Mouse (Mus musculus): ENCODE data around the gene E2f8.

Gene E2f8

GRCm38 (mm10) chr7:48894763-48895162 is 13.4 kb upstream of the E2f8 start:
- in situ Hi-C loops (cut with MboI; ENCODE audit: unreplicated experiment in 2 of 2): loop anchor here (5.0 to 25.0 kb wide), 4 partner anchors 38 to 893 kb away; partner anchors contain the start of gene Prmt3 (in 1 of the 2)

- in situ Hi-C loops (cut with MboI; ENCODE audit: unreplicated experiment in 2 of 2): loop anchor here (5.0 to 25.0 kb wide), 4 partner anchors 38 to 893 kb away; partner anchors contain the start of gene Prmt3 (in 1 of the 2)
These were observed 12.8 kb upstream of the E2f8 start for GRCm38 (mm10) chr7:48894152-48894551.

GRCm38 (mm10) chr7:48893093-48893492 is 11.7 kb upstream of the E2f8 start:
- in situ Hi-C loops (cut with MboI; ENCODE audit: unreplicated experiment in 2 of 2): loop anchor here (5.0 to 25.0 kb wide), 4 partner anchors 39 to 894 kb away; partner anchors contain the start of gene Prmt3 (in 1 of the 2)

- in situ Hi-C loops (cut with MboI; ENCODE audit: unreplicated experiment in 2 of 2): loop anchor here (5.0 to 25.0 kb wide), 4 partner anchors 41 to 896 kb away; partner anchors contain the start of gene Prmt3 (in 1 of the 2)
These were observed 9.6 kb upstream of the E2f8 start for GRCm38 (mm10) chr7:48891029-48891428.

DNA sequence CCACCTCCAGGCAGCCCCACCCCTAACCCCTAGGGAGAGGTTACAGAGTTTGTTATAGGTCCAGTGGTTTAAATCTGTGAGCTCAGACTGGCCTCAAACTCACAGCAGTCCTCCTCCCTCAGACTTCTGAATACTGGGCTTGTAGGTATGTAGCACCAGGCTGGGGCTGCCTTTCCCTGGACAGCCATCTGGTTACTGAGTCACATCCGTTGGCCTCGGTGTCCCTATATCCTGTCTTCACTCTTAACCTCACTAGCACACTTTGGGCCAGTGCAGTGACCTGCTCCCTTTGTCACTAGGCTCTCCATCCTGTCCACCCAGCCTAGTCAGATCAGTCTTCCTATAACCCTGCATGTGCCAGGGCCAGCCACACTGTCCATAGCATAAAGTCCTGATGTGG is 7.4 kb upstream of the E2f8 start:
- in situ Hi-C loops (cut with MboI; ENCODE audit: unreplicated experiment in 2 of 2): loop anchor here (5.0 to 25.0 kb wide), 2 partner anchors 101 to 899 kb away; partner anchors contain the start of genes Prmt3 (in 1 of the 2) and Zdhhc13 (in 1 of the 2)

- in situ Hi-C loops (cut with MboI; ENCODE audit: unreplicated experiment in 2 of 2): loop anchor here (5.0 to 25.0 kb wide), 2 partner anchors 101 to 899 kb away; partner anchors contain the start of genes Prmt3 (in 1 of the 2) and Zdhhc13 (in 1 of the 2)
These were observed 6.6 kb upstream of the E2f8 start for GRCm38 (mm10) chr7:48887973-48888372.

DNA sequence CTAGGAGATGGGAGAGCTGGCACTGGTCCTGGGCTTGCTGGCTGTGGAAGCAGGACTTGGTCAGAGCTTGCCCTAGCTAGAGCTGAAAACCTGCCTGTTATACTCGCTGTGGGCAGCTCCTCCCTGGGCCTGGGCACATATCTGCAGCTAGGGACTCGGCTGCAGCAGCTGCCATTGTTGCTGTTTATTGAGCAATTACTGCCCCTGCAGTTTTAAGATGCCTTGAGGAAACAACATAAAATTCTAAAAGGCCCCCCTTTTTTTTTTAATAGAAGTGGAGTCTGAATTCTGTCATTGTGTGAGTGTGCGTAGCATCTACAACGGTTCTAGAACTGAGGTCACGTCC is 2.8 kb upstream of the E2f8 start:
- in situ Hi-C loops (cut with MboI; ENCODE audit: unreplicated experiment in 2 of 2): loop anchor here in 1 of 2 experiments (25.0 kb wide), 1 partner anchor 903 kb away; the partner anchor contains the start of gene Prmt3

DNA sequence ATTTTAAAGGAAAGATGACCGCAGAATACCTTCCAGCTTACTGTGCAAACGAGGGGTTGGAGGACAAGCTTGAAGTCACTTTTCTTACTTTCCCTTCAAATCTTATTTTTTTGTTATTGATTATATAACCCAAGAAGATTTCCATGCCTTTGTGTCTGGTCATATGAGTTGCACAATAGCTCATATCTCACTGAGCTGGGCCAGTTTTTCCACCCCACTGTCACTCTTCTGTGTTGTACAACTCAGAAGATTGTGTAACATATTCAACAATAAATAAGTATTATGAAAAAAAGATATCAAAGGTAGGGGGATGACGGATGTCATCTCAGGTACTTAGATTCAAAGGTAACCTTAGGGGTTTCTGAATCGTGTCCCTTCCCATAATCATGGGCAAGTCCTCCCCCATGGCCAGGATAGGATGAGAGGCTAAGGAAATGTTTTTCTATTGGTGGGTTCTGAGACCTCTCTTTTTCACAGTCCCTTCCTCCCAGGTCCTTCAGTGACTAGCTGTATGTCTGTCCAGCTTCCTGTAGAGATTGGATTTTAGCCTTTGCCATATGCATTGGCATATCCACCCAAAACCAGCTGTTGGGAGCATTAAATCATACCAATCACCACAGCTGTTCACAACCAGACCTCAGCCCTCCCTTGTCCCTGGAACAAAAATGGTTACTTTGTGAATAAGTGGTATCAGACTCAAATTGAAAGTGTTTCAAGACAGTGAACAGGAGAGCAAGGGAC is 2.3 kb upstream of the E2f8 start:
- in situ Hi-C loops (cut with MboI; ENCODE audit: unreplicated experiment in 2 of 2): loop anchor here in 1 of 2 experiments (25.0 kb wide), 1 partner anchor 904 kb away; the partner anchor contains the start of gene Prmt3

DNA sequence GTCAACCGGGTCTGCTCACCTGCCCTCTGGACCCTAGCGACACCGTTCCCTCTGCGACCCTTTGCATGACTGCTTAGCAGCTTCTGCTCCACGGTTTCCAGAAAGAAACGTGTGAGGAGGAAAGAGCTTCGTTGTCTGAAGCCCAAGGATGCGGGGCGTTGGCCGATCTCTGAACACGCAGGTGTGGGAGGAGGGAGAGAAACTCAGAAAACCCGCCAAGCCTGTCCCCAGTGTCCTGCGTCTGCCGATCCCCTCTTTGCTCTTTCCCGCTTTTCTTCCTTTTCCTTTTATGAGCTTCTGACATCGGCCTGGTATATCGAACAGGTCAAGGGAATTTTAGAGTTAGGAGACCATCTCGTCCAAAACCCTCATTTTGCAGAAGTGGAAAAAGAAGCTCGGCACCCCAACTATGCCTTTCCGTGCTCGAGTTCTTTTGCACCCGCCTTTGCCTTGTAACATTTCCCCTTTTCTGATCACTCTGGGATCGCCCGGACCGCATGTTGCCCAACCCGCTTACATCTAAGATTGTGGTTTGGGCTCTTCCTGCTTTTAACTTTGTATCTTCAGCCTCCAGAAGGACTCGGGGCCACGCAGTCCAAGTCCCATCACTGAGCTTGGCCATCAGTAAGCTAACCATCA is 694 bp upstream of the E2f8 start:
- in situ Hi-C loops (cut with MboI; ENCODE audit: unreplicated experiment in 2 of 2): loop anchor here in 1 of 2 experiments (25.0 kb wide), 1 partner anchor 905 kb away; the partner anchor contains the start of gene Prmt3

- in situ Hi-C loops (cut with MboI; ENCODE audit: unreplicated experiment in 2 of 2): loop anchor here in 1 of 2 experiments (25.0 kb wide), 1 partner anchor 906 kb away; the partner anchor contains the start of gene Prmt3
These were observed 560 bp downstream of the E2f8 start for GRCm38 (mm10) chr7:48880591-48881481.

- in situ Hi-C loops (cut with MboI; ENCODE audit: unreplicated experiment in 2 of 2): loop anchor here in 1 of 2 experiments (5.0 to 25.0 kb wide), 3 partner anchors 87 to 908 kb away; partner anchors contain the start of gene Prmt3
These were observed 1.8 kb downstream of the E2f8 start for GRCm38 (mm10) chr7:48879574-48879973.

- in situ Hi-C loops (cut with MboI; ENCODE audit: unreplicated experiment in 2 of 2): loop anchor here in 1 of 2 experiments (5.0 to 25.0 kb wide), 3 partner anchors 86 to 909 kb away; partner anchors contain the start of gene Prmt3
These were observed 3.5 kb downstream of the E2f8 start for GRCm38 (mm10) chr7:48877786-48878390.

DNA sequence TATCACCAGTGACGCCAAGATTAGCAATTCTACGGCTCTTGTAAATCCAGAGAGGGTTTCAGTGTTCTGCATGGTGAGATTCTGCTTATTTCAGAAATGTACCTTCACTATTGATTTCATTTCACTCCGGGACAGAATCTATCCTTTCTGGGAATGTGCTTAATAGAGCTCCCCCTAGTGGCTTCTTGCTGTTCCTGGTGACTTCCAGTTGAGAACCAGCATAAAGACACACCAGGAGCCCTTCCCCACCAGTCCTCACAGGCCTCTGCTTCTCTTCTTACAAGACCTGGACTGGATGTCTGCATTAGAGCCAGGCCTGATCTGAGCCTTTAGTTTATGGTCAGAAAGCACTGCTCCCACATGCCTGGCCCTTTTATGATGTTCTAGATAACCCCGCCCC is 4.9 kb downstream of the E2f8 start:
- in situ Hi-C loops (cut with MboI; ENCODE audit: unreplicated experiment in 2 of 2): loop anchor here in 1 of 2 experiments (5.0 to 25.0 kb wide), 3 partner anchors 84 to 911 kb away; partner anchors contain the start of gene Prmt3

DNA sequence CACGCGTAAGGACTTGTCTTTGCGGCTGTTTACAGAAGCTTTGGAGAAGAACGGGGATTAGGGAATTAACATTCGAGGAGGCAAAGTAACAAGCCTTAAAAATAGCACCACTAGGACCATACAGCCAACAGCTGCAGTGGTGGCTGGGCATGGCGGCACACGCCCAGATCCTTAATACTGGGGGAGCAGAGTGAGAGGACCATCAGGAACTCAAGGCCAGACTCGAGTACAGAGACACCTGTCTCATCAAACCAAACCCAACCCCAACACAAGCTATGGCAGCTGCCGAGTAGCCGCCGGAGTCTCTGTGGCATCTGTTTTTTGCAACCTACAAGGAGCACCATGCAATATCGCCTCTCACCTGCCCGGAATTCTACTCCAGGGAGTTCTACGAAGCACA is 6.3 kb downstream of the E2f8 start:
- in situ Hi-C loops (cut with MboI; ENCODE audit: unreplicated experiment in 2 of 2): loop anchor here in 1 of 2 experiments (5.0 to 25.0 kb wide), 3 partner anchors 83 to 912 kb away; partner anchors contain the start of gene Prmt3

GRCm38 (mm10) chr7:48871292-48871691 is 10.1 kb downstream of the E2f8 start:
- in situ Hi-C loops (cut with MboI; ENCODE audit: unreplicated experiment in 2 of 2): no loop called here

- in situ Hi-C loops (cut with MboI; ENCODE audit: unreplicated experiment in 2 of 2): no loop called here
These were observed 10.7 kb downstream of the E2f8 start for GRCm38 (mm10) chr7:48870579-48871180.

- in situ Hi-C loops (cut with MboI; ENCODE audit: unreplicated experiment in 2 of 2): no loop called here
These were observed 11.3 kb downstream of the E2f8 start for GRCm38 (mm10) chr7:48870144-48870543.

DNA sequence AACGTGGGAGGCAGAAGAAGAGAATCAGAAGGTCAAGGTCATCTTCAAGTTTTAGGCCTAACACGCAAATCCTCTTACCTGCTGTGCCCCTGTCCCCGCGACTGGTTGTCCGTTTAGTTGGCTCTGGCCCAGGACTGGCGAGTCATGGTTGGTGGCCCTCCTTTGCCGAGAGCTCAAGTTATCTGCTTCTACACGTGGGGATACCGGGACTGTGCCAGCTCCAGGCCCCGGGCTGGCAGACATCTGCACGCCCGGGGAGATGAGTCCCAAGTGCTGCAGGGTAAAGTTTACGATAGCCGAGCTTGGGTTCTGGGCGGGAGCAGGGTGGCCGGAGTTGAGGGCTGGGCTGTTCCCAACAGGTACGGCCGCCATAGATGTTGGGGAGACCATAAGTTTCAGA is 13.8 kb downstream of the E2f8 start:
- in situ Hi-C loops (cut with MboI; ENCODE audit: unreplicated experiment in 2 of 2): no loop called here

All from v-Abl transformed pro-B cells (cell line).